Mouse (Mus musculus): ENCODE data around the gene Dcaf8.

The Dcaf8 gene

DNA sequence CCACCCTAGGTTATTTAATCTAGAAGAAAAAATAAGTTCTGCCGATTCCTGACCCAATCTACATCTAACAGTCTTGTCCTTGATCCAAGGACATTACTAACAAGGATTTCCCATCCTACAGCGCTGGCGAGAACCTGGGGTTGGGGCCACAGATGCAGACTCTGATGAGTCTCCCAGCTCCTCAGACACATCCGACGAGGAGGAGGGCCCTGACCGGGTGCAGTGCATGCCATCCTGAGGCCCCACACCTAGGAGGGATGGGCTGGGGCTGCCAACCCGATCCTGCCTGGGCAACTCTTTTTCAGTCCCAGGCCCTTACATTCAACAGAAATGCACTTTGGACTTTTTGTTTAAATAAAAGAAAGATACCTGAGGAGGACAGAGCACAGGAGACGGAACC, 46.6 kb downstream of the Dcaf8 start:
- no peak for DNase-seq (ENCODE audit: low read depth, low spot score)

DNA sequence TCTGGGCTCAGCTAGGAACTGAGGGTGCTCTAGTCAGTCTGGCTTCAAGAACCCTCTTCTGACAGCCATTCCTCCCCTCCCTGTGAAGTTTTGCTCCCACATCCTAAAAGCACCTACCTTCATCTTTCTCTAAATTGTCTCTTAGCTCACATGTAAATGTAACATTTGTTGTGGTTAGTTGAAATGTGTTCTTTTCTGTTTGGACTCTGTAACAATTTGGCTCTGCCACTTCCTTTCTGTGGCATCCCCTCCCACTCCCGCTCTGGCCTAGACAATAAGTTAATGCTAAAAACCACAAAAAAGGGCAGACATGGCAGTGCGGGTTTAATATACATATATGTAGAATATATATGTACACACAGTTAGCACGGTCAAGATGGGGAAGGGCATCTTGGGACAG, 49.3 kb downstream of the Dcaf8 start:
- DNase-seq (ENCODE audit: low read depth, low spot score): no peak

DNA sequence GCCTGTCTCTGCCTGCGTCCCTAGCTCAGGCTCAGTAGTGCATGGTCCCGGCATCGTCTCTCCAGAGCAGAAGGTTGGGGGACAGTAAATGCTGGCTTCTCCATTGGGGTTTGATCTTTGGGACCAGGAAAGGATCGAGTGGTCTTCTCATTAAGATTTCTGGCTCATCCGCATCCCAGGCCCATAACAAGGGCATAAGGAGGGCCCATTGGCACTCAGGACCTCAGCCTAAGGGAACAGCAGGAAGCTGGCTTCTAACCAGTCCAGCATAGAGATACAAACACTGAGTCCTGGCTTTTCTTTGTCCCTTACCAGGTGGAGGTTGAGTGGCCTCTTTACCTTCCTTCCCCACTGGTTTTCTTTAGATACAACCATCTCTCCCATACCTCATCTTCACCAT, 50.0 kb downstream of the Dcaf8 start:
- DNase-seq (ENCODE audit: low read depth, low spot score): no peak

DNA sequence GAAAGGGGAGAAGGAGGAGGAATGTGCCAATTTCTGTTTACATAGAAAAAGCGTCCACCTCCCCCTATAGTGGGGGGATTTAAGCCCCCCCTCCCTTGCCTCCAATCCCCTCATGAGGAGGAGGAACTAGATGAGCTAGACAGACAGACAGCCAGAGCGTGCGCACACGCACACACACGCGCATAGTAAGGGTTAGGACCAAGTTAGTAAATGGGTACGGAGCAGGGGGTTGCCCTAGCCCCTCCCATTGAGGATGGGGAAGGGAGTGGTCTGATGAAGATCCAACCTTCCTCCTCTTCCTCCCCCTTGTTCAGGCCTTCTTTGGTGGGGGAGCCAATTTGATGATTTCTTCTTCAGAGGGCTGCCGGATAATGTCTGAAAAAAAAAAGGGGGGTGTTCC, 50.4 kb downstream of the Dcaf8 start:
- DNase-seq (ENCODE audit: low read depth, low spot score): no peak

DNA sequence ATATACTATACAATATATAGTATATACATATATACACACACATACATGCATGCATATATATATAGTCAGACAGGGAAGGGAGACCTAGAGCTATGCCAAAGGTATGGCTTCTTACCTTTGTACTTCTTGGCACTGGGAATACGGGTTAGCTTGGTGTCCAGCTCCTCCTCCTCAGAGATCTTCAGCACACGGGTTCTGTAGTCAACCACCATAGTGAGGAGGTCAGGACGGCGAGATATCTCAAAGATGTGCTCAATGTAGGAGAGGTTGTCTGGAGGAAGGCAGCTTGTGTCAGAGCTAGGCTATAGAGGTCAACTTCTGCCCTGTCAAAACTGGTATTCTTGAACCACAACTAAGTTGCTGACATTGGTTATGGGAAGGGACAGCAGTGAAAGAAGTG, 51.1 kb downstream of the Dcaf8 start:
- no peak for DNase-seq (ENCODE audit: low read depth, low spot score)

DNA sequence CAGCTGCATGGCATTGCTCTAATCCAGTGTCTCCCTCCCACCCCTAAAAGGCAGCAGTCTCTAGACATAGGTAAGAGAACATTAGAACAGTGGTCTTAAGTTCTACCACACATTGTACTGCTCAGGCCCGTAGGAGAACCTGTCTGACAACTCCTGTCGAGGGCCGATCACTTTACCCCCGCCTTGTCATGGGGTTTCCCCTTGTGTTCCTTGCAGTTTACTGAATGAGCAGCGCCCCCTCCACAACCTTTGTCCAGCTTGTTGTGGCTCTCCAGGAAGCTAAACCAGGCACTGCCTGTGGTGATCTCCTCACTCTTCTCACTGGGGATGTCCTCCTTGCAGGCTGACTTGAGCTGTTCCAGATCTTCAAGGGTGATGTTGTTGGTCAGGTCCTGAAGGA, 52.3 kb downstream of the Dcaf8 start:
- DNase-seq (ENCODE audit: low read depth, low spot score): no peak

DNA sequence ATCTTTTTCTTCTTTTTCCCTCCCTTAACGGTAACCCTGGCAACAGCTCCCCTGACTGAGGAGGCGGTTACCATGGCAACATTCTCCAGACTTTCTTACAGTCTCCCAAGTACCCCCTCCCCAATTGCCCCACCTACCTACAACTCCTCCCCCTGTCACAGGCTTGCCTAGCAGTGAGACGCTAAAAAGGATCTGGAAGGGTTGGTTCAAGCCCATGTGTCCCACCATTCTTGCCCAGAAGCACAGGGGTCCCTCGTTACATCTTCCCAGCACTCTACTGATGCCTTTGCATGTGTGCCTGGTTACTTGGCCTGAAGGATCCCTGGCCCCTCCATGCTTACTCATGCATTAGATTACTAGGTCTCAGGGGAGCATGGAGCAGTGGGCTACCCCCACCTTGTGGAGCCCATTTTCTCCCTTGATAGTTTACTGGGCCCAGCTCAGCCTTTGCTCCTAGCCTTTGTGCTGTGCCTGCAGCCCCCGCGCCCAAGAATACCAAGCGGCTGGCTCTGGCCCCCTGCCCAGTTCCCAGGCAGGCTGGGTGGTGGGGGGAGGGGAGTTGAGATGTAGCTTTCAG, 53.1 kb downstream of the Dcaf8 start:
- DNase-seq (ENCODE audit: low read depth, low spot score): no peak

DNA sequence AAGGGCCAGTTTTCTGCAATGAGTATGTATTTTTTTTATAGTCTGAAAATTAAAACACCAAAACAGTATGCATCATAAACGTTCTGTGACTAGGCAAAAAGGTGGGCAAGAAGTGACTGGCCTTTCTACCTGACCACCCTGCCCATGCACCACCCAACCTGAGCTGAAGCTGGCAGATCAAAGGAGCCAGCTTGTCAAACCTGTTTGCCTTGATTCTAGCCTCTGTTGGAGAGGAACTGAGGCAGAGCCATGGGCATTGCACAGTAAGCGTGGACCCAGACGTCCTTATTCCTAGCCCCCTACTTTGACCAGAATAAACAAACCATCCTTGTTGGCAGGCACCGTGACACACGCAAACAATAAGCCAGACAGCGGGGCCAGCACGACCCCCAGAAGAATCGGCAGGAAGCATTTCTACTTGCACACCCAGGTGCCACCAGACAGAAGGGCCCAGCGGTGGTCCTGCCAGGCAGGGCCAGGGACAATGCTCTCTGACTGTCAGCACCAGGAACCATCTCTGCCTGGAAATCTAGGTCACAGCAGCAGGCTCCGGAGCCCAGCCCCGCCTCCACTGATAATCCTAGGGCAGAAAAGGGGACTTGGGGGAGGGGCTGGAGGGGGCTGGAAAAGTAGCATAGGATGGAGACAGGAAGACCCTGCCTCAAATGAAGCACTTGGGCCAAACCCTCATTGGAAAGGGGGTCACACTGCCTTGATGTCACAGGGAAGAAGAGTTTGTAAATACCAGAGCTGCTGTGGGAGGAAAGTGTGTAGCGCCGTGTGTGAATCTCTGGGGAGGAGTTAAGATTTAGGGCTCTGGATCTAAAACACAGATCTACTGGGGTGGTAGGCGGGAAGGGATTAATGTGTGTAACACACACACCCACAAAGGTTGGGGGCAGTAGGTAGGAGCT, 54.3 kb downstream of the Dcaf8 start:
- DNase-seq (ENCODE audit: low read depth, low spot score): no peak

DNA sequence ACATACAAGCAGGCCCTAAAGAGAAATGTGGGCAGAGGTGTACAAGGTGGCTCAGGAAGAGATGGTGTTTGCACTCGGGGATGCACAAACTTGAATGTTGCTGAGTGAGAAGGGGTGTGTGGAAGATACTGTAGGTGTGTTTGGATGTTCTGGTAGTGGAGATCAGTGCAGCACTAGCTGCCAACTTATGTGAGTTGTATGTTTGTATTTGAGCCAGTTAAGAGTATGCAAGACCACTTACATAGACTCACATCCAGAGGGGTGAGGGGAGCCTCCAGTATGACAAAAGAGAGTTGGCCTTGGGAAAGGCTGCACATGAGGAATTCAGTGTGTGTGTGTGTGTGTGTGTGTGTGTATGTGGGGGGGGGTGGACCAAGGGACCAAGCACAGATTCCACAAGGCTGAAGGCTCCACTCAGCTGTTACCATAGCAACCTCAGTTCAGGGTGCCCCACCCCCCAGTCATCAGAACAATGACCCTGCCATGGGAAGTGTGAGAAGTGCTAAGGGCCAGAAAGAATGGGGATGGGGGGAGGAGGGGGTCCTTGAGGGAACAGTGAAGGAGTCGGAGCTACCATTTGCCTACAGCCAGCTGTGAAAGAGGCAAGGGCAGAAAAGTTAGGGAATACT, 55.1 kb downstream of the Dcaf8 start:
- no peak for DNase-seq (ENCODE audit: low read depth, low spot score)

DNA sequence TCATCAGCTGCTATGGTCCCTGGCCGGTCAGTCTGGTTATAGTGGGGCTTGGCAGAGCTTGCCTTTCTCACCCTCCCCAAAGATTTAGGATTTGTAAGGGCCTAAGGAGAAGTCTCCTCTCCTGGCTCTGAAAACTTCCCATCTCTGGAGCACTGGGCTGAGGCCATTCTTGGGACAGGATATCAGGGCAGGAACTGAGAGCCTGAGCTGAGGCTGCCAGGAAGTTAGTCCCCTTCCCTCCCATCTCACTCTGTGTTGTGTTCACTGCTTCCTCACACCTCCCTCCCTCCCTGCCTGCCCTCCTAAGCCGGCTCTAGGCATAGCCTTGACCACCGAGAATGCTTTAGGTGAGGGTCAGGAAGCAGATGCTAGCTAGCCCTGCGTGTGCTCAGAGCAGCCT, 55.7 kb downstream of the Dcaf8 start:
- no peak for DNase-seq (ENCODE audit: low read depth, low spot score)

DNA sequence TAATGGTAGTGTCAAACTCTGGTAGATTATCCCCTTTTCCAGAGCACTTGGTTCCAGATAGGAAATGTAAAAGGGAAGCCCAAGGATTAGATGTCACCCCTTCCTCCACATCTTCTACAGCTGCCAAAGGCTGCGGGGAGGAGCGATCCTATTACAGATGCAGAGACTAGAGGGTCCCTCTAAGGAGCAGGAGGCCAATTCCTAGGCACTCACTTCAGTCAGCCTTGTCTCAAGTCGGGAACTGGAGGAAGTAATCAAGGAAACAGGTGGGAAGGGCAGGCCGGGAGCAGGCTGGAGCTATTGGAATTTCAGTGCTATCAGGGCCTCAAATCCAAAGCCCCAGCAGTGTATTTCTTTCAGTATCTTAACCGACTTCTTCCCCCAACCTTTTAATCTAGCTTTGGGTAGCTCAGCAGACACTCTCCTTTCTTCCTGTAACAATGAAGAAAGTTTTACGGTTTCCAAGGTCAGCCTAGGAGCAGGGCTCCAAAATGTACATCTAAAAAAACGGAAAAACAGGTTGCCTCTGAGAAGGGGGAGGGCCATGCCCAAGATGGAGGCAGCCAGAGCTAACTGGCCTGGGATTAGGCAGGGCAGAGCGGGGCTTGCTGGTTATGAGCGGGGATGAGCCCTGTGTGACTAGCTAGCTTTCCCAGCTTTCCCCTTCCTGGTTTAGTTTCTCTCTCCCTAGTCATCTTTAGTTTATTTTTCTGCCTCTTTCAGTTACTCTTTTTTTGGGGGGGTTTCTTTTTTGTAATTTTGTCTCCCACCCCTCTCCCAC, 56.3 kb downstream of the Dcaf8 start:
- DNase-seq (ENCODE audit: low read depth, low spot score): no peak

DNA sequence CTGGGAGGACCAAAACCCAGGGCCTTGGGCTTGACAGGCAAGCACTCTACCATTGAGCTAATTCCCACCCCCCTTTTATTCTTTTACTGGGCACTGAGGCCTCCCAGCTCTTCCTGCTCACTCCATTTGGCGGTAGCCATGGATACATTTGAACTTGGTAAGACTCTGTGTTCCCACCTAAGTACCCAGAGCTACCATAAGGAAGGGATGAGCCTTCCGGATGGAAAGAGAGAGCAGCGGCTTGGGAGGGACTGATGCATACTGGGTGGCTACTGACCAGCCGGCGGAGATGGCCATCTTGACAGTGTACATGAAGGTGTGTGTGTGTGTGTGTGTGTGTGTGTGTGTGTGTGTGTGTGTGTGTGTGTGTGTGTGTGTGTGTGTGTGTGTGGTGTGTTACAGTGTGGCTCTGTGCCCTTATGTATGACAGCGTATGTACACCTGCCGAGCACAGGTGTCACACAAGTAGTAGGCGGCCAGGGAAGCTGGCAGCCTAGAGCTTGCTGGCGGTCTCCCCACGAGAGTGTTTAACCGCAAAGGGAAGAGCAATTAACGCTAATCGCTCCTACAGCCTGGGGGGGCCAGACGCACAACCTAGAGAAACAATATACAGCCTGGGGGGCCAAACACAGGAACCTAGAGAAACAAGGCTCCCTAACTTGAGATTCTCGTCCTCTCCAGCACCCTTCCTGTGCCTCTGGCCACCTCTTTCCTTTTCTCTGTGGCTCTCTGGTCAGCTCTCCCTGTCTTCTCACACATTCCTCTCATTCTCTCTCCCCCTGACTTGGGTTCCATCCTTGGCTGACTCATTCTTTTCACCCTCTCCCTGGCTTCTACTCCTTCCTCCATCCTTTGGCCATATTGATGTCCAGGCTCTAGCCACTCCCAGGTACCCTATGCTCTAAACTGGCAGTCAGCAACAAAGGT, 57.2 kb downstream of the Dcaf8 start:
- DNase-seq (ENCODE audit: low read depth, low spot score): no peak

DNA sequence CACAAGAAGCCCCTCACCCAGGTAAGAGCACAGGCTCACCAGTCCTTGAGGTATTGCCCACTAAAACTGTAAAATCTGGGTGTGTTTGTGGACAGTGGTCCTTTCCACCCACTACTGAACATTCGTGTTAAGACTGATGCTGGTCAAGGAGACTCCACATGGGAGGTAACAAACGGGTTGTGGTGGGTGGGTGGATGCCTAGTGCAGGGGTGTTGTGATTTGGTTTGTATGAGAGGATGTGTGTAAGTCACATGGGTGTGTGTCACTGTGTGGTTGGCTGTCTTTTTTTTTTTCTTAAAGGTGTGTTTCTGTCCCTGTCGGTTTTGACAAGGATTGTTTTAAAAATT, 57.8 kb downstream of the Dcaf8 start:
- no peak for DNase-seq (ENCODE audit: low read depth, low spot score)

DNA sequence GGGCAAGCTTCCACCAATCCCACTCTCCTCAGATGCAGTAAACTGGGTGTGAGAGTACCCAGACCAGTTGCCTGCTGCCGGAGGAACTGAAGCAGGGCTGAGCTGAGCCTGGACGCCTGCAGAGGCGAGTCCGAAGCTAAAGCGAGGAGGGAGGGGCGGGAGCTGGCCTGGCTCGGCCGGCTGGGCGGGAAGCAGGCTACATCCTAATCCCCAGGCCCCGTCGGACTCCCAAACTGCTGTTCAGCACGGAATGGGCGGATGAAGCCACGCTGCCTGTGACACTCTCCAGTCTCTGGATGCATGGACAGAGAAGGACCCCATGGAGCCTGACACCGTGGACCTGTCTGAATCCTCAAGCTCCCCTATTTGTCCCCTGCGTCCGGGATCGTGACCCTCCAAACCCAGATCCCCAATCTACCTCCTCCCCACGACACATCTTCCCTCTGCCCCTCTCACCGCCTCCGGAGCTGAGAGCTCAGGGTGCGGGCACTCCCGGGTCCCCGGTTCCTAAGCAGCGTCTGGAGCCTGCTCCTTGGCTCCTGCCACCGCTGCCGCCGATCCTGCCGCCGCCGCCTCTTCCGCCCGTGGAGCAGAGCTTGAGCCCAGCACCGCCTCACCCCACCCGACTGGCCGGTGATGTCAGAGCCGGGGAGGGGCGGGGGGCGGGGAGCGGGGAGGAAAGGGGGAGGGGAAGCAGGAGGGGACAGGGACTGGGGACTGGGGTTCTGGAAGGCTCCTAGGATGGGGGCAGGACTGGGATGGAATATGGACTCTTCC, 58.4 kb downstream of the Dcaf8 start, which contains the start of gene Pea15a:
TSS of gene Pea15a (minus strand) at position 664 of the 777 bp plus-strand sequence.
- peak; percentile 69 for DNase-seq (ENCODE audit: low read depth, low spot score)

DNA sequence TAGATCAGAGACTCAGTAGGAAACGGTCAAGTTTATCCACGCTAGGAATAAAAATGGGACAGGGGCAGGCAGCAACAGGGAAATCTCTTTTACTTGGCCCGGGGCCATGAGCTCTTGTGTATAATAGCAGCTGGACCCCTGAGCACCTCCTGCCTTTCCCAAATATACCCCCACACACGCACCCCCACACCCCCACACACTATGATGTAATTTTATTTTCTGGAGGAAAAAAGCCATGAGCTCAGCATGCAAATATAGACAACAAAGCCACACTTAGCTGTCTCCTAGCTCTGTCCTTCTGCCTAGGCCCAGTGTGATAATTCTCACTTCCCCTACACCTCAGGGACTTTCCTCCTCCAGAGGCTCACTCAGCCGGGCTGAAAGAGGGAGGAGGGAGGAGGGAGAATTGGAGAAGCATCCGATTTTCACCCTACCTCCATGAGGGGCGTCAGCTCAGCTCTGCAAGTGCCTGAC, 59.3 kb downstream of the Dcaf8 start:
- DNase-seq (ENCODE audit: low read depth, low spot score): no peak

DNA sequence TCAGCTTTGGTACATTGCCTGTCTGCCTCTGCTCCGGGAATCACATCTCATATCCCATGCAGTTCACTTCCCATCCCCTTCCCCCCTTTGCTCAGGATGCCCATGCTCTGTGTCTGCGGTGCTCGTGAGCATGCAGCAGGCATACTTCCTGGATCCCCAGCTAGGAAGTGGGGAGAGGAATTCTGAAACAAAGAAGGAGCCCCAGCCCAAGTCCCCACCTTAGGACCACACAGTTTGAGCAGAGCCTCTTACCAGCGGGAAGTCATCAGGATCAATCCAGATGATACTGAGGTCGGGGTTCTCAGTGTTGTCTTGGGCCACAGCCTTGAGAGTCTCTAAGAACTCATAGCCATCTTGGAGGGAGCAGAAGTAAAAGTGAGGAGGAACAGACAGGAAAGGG, 64.9 kb downstream of the Dcaf8 start:
- no peak for DNase-seq (ENCODE audit: low read depth, low spot score)

DNA sequence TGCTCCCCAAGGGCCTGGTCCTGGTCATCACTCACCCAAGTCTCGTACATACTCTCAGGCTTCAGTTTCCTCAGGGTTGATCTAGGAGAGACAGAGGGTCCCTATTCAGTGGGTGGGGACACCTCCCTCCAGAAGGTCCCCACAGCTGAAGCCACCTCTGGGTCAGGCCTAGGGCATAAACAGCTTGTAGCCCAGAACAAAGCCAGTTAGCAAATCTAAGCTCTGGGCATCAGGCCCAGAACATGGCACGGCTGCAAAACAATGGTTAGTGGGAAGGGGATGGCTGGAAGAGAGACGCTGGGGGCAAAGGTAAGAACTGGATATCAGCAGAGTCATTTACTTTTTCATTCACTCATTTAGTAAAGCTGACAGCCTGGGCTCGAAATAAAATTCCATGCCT, 65.9 kb downstream of the Dcaf8 start:
- DNase-seq (ENCODE audit: low read depth, low spot score): no peak

DNA sequence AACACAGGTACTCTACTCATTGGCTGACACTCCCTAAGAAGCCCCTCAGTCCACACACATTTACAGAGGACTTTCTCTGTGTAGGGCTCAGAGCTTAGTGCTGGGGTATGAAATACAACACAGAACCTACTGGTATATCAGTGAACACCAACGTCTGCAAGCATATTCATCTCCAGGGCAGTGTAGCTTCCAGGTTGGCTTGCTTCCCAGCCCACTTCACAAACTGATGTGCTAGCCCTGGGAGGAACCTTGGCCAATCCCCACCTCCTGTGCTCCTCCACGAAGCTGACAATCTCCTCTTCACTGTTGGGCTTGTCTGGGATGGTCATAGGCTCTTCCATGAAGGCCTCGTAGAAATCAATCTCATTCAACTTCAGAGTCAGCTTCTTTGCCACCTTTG, 66.9 kb downstream of the Dcaf8 start:
- no peak for DNase-seq (ENCODE audit: low read depth, low spot score)

DNA sequence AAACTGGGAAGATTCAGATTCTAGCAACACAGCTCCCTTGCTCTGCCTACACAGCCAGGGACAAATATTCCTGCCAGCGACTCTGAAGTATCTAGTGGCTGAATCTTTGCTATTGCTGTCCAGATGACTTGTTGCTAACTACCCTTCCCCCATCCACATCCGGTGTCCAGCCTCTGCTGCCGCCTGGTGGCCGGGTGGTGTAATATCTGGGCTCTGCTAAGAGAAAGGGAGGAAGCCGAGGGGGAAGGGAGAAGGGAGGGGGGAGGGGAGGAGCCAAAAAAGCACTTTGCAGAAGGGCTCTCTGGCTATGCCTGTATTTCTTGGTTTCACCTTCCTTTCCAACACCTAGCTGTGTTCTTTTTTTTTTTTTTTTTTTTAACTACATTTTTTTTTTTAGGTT, 69.3 kb downstream of the Dcaf8 start:
- peak; percentile 98 for DNase-seq (ENCODE audit: low read depth, low spot score)

All from skeletal muscle tissue, adult 2 months (tissue).